Mouse (Mus musculus): ENCODE measurements around the gene Kcnq5. TPM values are rescaled to one million over a fixed set of nuclear protein-coding genes. Genes with fewer than 3 reads are reported as not detected.
"Not testable (repeated sequence)": the region's sequence is repeated elsewhere in the genome, so short reads cannot be mapped to it uniquely, and the experiment has no call there.

Kcnq5 gene
- polyA plus RNA-seq, 1 experiment, result 22.3 TPM

DNA sequence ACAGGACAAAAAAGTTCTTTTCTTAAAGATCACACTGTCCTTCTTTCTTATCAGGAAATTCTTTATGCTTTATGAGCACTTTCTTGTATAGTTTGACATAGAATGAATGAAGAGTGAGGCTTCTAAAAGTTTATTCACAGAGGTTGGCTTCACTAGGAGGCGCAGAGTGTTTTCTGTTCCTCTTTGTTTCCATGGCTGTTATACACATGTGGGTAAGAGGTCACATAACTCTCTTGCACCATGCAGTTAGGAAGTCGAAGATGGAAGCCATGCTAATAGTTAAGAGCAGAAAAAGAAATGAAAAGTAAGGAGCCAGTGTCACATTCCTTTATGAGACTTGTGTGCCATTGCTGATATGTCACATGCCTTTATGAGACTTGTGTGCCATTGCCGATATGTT is 105.3 kb downstream of the Kcnq5 start:
- no peak for DNase-seq (ENCODE audit: extremely low spot score in 1 of 2, low spot score in 1 of 2)

DNA sequence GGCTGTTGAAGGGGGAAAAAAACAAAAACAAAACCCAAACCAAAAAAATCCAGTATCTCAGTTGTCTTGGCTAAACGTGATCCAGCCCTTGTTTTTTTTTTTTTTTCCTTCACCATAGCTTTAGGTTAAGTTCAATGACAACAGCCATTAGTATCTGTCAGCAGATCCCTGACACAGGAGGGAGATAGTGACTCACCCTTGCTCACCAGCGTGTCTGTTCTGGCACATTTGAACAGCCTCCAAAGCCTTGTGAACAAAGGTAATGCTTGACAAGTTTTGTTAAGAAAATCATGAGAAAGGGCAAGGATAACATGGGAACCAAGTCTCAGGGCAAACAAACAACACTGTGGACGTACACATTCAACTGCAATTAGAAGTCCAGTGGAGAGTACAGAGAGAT is 123.2 kb downstream of the Kcnq5 start:
- DNase-seq (ENCODE audit: extremely low spot score in 1 of 2, low spot score in 1 of 2), result no peak

DNA sequence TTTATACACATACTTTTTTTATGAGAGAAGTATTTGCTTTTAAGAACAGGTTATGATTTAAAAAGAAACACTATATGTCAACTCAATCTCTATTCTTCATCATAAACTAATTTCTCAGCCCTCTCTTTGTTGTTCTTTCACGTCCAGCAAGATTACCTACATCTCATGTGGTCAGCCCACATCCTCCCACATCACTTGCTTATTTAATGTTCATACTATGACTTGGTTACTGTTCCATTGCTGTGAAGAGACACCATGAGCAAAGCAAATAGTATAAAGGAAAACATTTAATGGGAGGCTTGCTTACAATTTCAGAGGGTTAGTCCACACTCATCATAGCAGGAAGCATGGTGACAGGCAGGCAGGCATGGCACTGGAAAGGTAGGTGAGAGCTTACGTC is 124.4 kb downstream of the Kcnq5 start:
- DNase-seq (ENCODE audit: extremely low spot score in 1 of 2, low spot score in 1 of 2), result no peak

DNA sequence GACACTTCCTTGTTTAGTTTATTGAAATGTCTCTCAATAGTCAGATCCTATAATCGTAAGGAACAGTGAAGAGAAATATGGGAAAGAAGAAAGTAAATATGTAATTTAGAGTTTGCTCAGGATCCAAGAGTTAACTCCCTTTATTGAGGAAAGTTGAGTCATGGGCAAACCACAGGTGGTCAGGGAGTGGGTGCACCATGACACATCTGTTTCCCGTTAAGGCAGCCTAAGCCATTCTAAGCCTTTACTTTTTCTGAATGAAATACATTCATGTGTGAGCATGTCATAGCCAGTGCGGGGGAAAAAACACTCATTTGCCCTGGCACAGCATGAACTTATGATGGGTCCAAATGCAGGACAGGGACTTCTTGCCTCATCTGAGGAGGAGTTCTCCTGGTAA is 125.4 kb downstream of the Kcnq5 start:
- DNase-seq (ENCODE audit: extremely low spot score in 1 of 2, low spot score in 1 of 2), result no peak

DNA sequence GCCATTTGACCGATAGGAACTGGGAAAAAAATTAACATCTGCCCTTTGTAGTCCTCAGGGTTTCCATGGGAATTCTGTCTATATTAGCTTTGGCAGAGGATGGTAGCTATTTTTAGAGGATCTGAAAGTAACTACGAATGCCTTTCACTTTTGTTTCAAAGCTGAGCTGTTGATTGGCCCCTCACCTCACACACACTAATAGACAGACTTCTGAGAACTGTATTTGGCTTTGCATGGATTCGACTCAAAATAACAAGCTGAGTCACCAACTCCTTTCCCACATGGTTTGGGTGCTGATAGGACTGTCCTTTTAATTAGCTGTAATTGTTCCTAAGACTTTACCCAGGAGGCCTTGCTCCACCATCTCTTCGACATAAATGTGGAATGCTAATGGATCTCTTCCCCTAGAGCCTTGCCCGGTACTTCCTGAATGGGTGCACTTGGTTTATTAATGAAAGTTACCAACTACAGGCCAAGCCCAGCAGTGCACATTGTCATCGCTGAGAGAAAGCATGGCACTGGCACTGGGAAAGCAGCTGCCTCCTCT is 131.8 kb downstream of the Kcnq5 start:
- peak in 1 of 2 experiments; percentile 27 for DNase-seq (ENCODE audit: extremely low spot score in 1 of 2, low spot score in 1 of 2)

DNA sequence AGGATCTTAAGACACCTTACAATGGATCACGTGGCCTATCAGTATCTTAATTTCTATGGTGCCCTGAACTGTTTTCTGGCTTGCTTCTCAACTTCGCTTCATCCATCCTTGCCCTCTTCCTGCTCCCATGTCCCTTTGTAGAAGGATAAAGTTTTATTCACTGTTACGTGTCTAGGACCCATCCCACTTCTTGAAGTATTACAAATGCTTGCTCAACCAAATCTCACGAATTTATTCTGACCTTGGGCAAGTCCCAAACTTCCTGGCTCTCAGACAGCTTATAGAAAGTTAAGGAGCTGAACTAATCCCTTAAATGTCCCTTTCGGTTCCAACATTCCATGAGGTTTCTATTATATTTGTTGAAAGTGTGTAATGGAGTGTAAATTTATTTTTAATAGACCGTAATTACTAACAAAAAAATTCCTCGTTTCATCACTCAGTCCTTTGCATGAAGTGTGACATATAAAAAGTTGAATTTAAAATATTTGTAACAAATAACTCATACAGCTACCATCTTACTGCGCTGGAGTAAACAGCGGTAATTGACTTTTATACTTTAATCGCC is 141.6 kb downstream of the Kcnq5 start:
- DNase-seq (ENCODE audit: extremely low spot score in 1 of 2, low spot score in 1 of 2), result no peak

DNA sequence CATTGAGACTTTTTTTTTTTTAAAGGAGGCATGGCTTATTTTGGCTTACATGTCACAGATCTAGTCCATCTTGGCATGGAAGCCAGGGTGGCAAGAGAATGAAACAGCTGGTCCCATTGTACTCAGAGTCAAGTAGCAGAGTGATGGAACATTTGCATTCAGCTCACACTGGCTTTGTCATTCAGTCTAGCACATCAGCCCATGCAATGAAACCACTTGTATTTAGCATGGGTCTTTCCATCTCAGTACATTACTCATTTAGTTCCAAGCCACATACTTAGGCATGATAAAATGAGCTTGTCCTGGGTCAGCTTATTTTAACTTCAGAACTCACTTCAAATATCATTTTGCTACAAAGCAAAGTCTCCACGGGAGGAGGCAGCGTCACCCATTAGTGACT is 156.7 kb downstream of the Kcnq5 start:
- DNase-seq (ENCODE audit: extremely low spot score in 1 of 2, low spot score in 1 of 2), result peak; percentile 14 to 42

DNA sequence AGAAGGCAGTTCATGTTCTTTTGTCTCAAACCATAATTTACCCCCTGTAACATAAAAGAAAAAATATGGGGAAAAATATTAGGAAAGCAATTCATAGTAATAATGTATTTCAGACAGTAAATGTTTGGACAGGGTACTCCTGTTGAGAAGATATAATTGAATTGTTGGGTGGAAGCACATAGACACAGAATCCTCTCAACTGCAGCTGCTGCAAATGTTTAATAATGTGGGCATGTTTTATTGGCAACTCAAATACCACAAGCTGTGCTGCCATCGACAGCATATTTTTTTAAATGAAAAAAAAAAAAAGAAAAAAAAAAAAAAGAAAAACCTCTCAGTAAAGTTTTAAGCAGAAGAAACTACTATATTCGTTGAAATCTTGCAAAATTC is 157.3 kb downstream of the Kcnq5 start:
- no peak for DNase-seq (ENCODE audit: extremely low spot score in 1 of 2, low spot score in 1 of 2)

DNA sequence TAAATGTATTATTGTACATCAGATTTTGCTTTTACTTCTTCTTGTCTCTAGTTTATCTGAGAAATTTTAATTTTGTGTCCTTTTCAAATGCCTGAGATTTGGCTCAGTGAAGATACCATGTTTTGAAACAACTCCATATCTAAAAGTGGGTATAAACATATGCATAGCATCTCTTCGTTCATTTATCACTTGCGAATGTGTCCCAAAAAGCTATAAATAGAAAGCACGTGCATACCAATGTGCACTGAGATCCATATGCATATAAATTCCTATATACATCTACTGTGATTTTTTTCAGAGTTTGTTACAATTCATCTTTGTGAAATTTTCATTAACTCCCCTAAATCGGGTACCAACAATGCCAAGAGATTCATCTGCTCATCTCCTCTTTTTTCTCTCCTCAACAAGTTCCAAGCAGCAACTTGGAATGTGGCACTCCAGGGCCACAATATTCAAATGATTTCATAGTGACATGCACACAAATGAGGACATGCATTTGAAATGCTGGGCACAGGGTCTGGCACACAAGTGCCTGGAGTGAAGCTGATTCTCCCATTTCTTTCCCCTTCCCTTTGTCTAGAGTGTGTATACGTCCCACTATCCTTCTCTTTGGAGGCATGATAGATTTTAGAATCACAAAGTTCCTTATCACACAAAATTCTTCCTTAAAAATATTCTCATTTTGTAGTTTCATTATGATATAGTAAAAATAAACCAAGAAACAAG is 157.8 kb downstream of the Kcnq5 start:
- DNase-seq (ENCODE audit: extremely low spot score in 1 of 2, low spot score in 1 of 2), result peak in 1 of 2 experiments; percentile 37

DNA sequence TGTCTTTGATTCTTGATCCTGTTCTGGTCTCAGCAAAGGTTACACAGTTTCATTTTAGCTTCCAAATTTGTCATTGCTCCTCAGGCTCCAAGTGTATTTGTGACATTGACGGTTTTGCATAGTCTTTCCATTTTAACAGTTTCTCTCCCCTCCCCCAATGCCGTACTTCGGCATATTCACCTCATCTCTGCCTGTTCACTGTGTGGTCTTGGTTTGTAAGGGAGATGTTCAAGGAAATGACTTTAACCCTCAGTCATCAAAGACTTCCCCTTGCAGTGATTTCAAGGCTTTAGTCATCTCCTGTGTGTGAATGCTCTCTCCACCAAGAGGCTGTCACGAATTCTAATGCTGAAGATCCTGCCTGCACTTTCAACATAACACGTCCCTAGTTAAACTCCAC is 181.0 kb downstream of the Kcnq5 start:
- DNase-seq (ENCODE audit: extremely low spot score in 1 of 2, low spot score in 1 of 2), result no peak

DNA sequence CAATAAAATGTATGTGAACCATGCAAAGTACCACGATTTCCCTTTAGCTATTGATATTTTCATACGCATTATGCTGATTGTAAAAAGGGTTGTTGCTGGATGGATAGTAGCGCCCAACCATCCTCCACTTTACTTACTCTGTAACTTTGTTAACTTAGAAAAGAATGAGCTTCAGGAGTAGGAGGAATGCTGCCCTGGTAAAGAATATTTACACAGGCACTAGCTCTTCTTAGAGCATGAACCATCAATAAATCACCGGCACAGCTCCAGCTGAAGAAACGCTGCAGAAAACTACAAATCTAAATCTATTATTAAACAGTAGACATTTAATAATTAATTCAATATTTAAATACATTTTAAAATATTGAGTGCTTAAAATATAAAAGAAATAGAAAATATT is 184.2 kb downstream of the Kcnq5 start:
- DNase-seq (ENCODE audit: extremely low spot score in 1 of 2, low spot score in 1 of 2), result no peak

DNA sequence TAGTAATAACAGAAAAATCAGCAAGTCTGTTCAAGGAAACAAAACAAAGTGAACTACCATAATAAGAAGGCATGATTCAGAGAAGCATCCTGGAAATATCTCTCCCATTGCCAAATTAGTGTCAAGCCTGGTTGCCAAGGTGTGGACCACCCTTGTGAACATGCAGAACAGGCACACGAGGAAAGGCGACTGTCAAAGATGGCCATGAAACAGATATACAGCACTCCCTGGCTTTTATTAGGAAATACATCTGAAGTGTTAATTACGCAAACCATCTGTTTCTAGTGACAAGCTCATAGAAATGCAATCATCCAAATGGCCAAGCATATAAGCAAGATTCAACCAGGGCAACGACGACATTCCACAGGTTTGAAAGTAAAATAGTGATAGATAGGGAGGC is 187.8 kb downstream of the Kcnq5 start:
- DNase-seq (ENCODE audit: extremely low spot score in 1 of 2, low spot score in 1 of 2), result no peak

DNA sequence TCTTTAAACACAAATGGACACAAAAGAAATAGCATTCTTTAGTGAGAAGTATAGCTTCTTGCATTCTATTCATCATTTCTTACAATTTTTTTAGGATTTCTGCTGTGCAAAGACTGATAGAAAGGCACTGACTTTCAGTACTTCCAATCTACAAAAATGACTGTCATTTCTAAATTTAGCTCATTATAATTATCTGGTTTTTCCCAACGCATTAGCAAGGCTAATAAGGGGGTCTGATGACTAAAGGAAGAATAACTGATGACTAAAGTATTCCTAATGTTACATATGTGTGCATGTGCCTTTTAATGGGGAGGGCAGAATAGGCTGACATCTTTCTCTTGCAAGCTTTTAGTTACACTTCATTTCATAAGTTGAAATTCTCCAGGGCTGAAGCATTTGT is 191.2 kb downstream of the Kcnq5 start:
- DNase-seq (ENCODE audit: extremely low spot score in 1 of 2, low spot score in 1 of 2), result no peak

DNA sequence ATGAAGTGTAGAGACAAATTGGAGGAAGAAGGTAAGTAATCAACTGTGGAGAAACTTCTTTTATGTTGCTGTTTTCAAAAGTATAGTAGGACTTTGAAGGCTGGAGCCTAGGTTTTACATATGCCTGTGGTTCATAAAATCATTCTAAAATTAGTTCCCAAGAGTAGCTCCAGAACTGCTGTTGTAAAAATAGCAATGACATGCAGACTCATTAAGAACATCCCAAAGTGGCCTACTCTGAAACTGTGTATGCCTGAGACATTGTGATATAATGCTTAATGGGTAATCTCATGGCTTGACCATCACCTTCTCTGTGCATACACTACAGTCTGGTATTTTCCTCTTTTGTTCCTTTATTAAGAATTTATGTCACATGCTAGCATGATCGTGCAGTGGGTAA is 212.4 kb downstream of the Kcnq5 start:
- DNase-seq (ENCODE audit: extremely low spot score in 1 of 2, low spot score in 1 of 2), result no peak

DNA sequence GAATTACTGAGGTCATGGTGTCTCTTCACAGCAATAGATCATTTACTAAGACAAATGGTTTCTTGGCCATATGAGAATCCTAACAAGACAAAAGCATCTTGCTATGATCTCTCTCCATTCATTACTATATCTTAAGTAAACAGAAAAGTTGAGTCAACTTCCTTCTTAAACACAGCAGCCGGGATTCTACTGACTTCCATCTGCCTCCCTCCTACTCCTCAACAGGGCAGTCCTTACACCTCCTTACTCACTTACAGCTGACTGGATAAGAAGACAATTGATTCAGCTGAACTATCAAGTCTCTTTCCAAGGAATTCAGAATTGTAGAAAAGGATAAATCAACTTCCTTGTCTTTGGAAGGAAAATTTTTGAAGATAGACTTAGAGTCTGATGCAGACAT is 232.6 kb downstream of the Kcnq5 start:
- no peak for DNase-seq (ENCODE audit: extremely low spot score in 1 of 2, low spot score in 1 of 2)

DNA sequence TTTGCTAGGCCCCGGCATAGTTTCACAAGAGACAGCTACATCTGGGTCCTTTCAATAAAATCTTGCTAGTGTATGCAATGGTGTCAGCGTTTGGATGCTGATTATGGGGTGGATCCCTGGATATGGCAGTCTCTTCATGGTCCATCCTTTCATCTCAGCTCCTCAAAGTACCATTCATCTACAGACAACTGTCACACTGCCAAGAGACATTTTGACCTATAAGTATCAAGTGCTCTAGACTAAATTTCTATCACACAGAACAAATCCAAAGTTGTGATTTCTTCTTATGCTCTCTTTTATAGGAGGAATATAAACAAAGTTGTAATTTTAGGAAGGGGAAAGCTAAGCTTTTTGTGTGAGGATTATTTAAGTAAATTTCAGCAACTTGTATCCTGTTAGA is 238.5 kb downstream of the Kcnq5 start:
- DNase-seq (ENCODE audit: extremely low spot score in 1 of 2, low spot score in 1 of 2), result not testable (repeated sequence)

DNA sequence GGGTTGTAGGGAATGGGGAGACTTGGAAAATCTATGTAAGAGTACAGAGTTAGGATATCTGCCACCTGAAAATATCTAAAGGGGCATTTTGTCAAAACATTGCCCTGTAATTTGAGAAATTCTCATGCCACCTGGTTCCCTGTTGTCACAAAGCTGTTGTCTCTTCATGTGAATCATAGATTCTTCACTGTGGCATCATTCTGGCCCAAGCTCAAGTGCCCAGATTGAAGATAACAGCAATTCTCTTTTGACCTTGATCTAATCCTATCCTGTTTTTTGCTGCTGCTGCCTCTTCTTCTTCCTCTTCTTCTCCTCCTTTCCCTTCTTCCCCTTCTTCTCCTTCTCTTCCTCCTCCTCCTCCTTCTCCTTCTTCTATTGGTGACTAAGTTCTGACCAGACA is 240.5 kb downstream of the Kcnq5 start:
- DNase-seq (ENCODE audit: extremely low spot score in 1 of 2, low spot score in 1 of 2), result no peak

DNA sequence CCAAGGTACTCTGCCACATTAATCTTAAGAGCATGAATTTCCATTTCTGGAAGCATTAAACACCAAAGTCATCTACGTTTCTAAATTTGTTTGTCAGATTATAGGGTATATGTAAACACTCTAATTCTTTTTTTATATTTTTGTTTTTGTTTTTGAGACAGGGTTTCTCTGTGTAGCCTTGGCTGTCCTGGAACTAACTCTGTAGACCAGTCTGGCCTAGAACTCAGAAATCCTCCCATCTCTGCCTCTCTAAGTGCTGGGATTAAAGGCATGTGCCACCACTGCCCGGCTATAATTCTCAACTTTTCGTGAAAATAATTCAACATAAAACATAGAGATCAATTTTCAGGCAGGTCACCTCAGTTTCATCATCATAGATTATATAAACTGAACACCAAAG is 246.9 kb downstream of the Kcnq5 start:
- no peak for DNase-seq (ENCODE audit: extremely low spot score in 1 of 2, low spot score in 1 of 2)

DNA sequence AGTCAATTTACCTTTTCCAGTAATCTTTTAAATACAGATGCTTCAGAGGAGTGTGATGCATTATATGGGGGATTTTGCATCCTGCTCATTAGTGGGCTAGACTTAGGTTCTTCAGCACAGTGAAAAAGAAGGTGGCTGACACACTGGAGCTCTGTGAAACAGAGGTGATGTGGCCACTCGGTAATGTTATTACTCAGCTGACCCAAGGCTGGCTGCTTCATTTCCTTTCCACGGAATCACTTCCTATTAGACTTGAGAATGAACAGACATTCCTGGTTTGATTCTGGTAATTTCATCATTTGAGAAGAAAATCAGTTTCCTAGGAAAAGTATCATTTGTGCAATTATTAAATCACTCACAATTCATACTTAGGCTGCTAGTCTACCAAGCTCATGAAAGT is 249.0 kb downstream of the Kcnq5 start:
- DNase-seq (ENCODE audit: extremely low spot score in 1 of 2, low spot score in 1 of 2), result no peak

DNA sequence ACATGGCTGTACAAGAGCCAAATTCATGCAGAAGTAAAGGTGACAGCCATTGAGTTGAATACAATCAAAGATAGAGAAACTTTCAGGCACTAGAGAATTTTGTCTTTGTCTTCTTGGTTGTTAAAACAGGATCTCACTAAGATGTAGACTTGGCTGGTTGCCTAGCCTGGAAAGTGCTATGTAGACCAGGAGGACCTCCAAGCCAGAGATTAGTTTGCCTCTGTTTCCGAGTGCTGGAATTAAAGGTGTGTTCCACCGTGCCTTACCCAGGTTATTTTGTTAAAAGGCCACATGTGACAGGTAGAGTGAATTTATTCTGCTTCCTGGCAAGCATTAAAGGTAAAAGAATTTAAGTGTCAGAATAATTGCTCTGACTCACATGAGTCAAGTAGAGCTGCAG is 271.3 kb downstream of the Kcnq5 start:
- DNase-seq (ENCODE audit: extremely low spot score in 1 of 2, low spot score in 1 of 2), result peak in 1 of 2 experiments; percentile 34

DNA sequence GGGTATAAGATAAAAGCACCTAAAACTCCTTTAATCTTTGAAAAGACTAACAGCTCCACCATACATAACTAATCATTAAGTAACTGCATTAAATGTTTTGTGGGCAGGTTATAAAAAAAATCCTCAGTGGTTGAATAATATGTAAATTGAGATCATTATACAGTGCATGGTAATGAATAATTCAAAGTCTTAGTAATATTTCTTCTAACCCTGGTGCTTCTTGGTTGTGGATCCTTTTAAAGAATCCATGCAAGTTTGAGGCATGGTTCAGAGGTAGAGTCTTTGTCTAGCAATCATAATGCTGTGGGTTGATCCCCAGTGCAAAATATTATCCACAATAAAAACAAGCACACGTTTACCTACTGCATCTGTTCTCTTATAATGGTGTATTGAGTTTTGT is 272.8 kb downstream of the Kcnq5 start:
- no peak for DNase-seq (ENCODE audit: extremely low spot score in 1 of 2, low spot score in 1 of 2)

DNA sequence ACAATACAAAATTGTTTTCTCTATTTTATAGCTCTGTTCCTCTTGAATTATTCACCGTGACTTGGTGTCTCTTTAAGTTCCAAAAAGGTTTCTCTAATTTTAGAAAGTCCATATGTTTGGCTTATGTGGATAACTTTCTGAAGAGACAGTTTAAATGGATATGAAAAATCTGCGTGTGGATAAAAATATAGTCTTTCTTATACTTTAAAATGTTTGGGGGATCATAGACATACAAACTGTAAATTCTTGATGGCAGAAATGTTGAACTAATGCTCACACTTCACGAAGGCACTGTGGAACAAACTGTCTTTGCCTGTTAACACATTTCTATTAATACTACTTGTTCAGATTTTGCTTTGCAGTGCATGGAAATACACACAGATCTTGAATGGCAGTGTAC is 277.3 kb downstream of the Kcnq5 start:
- DNase-seq (ENCODE audit: extremely low spot score in 1 of 2, low spot score in 1 of 2), result peak; percentile 15 to 26

All from frontal cortex, adult 2 months (tissue).